Mouse (Mus musculus): ENCODE data around the gene Nrsn1.
"Not testable (repeated sequence)": the region's sequence is repeated elsewhere in the genome, so short reads cannot be mapped to it uniquely, and the experiment has no call there.

The Nrsn1 gene

DNA sequence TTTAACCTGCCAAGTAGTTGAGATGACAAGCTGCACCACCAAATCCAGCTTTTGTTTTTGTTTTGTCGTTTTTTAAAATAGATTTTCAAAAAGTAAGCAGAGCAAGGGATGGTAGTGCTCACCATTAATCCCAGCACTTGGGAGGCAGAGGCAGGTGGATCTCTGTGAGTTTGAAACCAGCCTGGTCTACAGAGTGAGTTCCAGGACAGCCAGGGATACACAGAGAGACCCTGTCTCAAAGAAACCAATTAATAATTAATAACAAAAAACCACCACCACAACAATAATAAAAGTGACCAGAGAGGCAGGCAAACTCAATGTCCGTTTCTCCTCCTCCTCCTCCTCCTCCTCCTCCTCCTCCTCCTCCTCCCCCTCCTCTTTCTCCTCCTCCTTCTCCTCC is at the start of gene Nrsn1:
Nrsn1 (minus strand) TSS at position 101 of the 400 bp plus-strand sequence.
- not testable (repeated sequence) for DNase-seq (ENCODE audit: low read depth)

- no peak for DNase-seq (ENCODE audit: low read depth)
Measured at GRCm38 (mm10) chr13:25312059-25312458, 41.8 kb upstream of the Nrsn1 start.

DNA sequence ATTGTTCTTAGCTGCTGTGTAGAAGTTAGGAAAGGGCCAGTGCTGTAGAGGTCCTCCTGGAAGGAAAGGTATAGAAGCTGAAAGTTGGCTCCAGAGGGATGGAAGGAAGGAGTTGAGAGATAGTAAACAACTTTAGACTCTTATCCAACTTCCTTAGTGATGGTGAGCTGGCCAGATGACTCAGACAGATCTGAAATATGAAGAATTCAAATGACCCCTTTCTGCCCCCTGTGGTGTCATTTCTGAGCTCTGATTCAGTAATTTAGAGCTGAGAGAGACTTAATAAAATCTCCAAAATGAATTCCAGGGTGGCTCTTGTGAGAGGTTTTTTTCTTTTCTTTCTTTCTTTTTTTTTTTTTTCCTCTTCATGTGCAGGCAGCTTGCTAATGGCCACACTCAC is 39.8 kb upstream of the Nrsn1 start:
- DNase-seq (ENCODE audit: low read depth) = no peak

DNA sequence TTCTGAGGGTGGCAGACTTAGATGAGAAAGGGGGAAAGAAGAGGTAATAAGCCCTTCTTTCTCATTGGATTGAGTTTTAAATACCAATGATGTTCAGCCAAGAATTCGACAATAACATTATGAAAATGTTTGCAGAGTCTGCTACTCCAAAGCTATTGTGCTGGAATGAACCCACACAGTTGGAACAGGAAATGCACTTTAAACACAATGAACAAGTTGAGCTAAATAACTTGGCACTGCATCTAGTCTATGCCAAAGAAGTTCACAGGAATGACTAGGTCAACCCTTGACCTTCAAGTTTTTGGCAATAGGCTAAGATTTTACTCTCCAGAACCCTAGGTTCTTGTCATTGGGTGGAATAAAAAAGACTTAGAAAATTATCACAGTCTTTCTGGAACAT is 18.4 kb upstream of the Nrsn1 start:
- no peak for DNase-seq (ENCODE audit: low read depth)

- no peak for DNase-seq (ENCODE audit: low read depth)
Measured at GRCm38 (mm10) chr13:25274934-25275565, 4.7 kb upstream of the Nrsn1 start.

- DNase-seq (ENCODE audit: low read depth) = no peak
Measured at GRCm38 (mm10) chr13:25272189-25272588, 1.9 kb upstream of the Nrsn1 start.

- no peak for DNase-seq (ENCODE audit: low read depth)
Measured at GRCm38 (mm10) chr13:25269569-25270268, 583 bp downstream of the Nrsn1 start.

DNA sequence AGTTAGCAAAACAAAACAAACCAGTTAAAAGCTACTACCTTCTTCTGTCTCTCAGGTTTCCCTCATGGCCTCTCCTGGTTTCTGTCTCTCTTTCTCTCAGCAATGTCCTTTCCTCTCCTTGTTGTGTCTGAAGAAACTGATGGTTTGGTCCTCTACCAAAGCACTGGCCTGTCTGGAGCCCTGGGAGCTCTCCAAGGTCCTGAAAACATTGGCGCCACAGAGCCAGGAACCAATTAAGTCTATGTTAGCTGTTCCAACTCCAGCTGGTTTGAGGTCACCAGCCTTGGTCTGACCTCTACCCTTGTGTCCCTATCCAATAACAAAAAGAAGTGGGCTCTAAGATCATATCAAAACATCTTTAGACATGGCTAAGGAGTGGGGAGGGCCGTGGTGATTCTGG is 1.3 kb downstream of the Nrsn1 start:
- peak; percentile 62 for DNase-seq (ENCODE audit: low read depth)

DNA sequence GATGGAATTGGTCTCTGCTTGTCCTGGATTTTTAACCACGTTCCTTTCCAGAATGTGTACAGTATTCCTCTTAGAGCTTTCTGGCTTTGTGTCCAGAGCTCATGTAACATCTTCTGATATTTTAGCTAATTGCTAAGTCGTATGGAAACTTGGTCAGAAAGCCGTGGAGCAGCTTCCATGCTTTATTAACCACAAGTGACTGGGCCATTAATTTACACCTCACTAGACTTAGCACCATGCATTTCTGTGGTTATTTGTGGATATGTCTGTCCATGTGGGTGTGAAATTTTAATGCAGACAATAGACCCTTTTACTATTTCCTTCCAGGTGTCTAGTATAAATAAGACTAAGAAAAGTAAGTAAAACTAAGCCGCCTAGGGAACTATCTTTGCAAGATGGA is 7.6 kb downstream of the Nrsn1 start:
- DNase-seq (ENCODE audit: low read depth) = no peak

DNA sequence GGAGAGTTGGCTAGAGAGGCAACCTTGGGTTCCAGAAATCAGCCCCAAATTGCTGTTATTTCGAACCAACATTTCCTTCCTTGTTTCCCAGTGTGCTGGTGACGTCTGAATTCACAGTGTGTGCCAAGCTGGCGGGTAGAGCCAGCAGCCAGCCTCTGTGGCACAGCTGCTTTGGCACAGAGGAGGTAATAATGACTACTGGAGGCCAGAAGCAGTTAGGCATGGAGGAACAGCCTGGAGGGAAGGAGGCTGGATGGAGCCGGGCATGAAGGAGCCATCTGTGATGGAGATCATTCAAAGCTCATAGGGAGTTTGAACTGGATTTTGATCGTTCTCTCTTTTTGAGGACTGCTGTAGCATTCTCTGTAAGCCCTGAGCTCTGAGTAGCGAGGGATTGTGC is 12.7 kb downstream of the Nrsn1 start:
- DNase-seq (ENCODE audit: low read depth) = no peak

GRCm38 (mm10) chr13:25254478-25255263 is 15.6 kb downstream of the Nrsn1 start:
- no peak for DNase-seq (ENCODE audit: low read depth)

GRCm38 (mm10) chr13:25251893-25252292 is 18.4 kb downstream of the Nrsn1 start:
- DNase-seq (ENCODE audit: low read depth) = no peak

DNA sequence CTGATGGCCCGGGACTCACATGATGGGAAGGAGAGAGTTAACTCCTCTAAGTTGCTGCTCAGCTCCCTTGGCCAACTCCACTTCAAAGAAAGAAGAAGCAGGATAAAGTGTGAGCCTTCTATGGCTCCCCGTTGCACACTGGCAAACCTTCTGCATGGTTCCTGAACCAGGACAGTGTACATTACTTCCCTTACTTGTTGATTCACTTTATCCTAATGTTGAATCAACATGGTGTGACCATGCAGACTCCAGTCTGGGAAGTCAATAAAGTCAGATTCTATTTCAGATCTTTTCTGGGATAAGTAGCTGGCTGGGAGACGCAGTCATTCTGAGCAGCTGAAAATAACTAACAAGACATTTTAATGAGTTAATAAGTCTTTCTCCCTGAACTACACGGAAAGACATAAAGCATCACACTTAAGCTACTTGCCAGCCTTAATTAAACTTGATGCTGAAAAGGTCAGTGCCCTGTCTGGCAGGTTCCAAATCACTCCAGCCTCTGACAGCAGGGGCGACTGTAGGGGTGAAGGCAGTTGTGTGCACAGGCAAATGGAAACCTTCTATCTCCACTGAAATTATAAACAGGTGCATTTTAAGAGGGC is 50.0 kb downstream of the Nrsn1 start:
- no peak for DNase-seq (ENCODE audit: low read depth)

GRCm38 (mm10) chr13:25218394-25218793 is 51.9 kb downstream of the Nrsn1 start:
- DNase-seq (ENCODE audit: low read depth) = no peak

DNA sequence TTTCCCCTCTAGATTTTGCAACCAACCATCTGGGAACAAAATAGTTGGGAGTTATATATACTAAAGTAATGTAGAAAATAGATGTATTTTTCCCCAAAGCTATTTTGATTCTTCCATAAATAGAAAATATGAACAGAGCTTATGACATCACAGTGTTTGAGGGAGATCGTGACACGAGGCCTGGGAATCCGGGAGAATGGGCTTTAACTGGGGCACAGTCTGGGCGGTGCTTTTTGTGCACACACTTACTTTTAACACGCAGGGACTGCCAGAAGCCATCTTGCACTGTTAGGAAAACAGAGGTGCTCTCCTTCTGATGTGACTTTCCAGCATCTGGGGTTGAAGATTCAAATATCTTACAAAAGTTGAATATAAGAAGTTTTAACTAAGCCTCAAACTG is 63.4 kb downstream of the Nrsn1 start:
- no peak for DNase-seq (ENCODE audit: low read depth)

Measured in c-Kit-positive CD71-negative TER-119-negative erythroid progenitor cells, embryonic 14.5 days (primary cell).